Mouse (Mus musculus) stomach, postnatal 0 days (tissue): ENCODE measurements at regions not wholly inside any gene's neighbourhood (a gene's known extent, or its start where the extent isn't known, plus 50 kb on each side); places are given as distances from the start of the nearest gene placed in this dataset.
"Not testable (repeated sequence)": the region's sequence is repeated elsewhere in the genome, so short reads cannot be mapped to it uniquely, and the experiment has no call there.

Source experiments
- CTCF ChIP-seq: IDR thresholded peaks from 2 replicates; pipeline ENCODE4 v1.5.1; 2016; ENCODE audit warnings: antibody characterized with exemption, low read depth, mild to moderate bottlenecking, moderate library complexity
- EP300 ChIP-seq: optimal IDR thresholded peaks from 2 replicates; pipeline ENCODE3; 2016; ENCODE audit warnings: antibody characterized with exemption

DNA sequence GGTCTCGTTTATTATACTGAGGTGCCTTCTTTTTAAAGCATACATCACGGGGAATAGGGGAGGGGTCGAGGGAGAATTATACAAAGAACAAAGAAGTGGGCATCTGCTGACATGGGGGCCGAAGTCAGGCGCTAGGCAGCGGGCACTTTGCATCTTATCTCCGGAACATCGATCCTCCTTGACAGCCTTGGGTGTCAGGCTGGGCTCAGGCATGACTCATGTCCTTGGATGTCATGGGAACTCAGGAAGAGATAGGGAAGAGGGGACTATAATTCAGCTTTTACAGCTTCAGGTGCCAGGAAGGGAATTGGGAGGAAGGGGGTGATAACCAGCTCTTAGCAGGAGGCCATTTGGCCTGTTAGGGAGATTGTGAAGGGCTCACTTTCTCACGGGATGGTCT lies 88.3 kb upstream of the Pou1f1 start:
- TF ChIP-seq CTCF, EP300: not testable (repeated sequence)
